Mouse (Mus musculus) hindbrain, postnatal 0 days (tissue): ENCODE data around the gene Ahcyl1. TPM values are rescaled to one million over a fixed set of nuclear protein-coding genes. Genes with fewer than 3 reads are reported as not detected.

Experiments used
- ATAC-seq: fragments of 200-750 bp; cut with Nextera tagmentation; 2 replicates; pipeline ENCODE4 v1.8.0; 2017; ENCODE audit warnings: mild to moderate bottlenecking, moderate TSS enrichment, moderate library complexity
- DNase-seq: peaks from one replicate; pipeline ENCODE4 v3.0.0-alpha.2; 2015; ENCODE audit warnings: low spot score
- H3K27ac ChIP-seq: fragments of 300-500 bp; sonication (generic); 2 replicates; pipeline ENCODE4 v1.5.1; 2014; ENCODE audit warnings: mild to moderate bottlenecking
- H3K27me3 ChIP-seq: fragments of 300-500 bp; sonication (generic); 2 replicates; pipeline ENCODE4 v1.6.1; 2014; ENCODE audit warnings: low read length, mixed read lengths; ENCODE audit not compliant: insufficient read depth
- H3K36me3 ChIP-seq: fragments of 300-500 bp; sonication (generic); 2 replicates; pipeline ENCODE4 v1.6.1; 2014; ENCODE audit warnings: low read length, mixed read lengths; ENCODE audit not compliant: insufficient read depth
- H3K4me1 ChIP-seq: fragments of 300-500 bp; sonication (generic); 2 replicates; pipeline ENCODE4 v1.6.1; 2014; ENCODE audit warnings: antibody characterized with exemption, low read length, mixed read lengths; ENCODE audit not compliant: insufficient read depth
- H3K4me2 ChIP-seq: fragments of 300-500 bp; sonication (generic); 2 replicates; pipeline ENCODE4 v1.6.1; 2014; ENCODE audit warnings: low read depth, mild to moderate bottlenecking, low read length, moderate library complexity, mixed read lengths
- H3K4me3 ChIP-seq: fragments of 300-500 bp; sonication (generic); 2 replicates; pipeline ENCODE4 v1.5.1; 2014; ENCODE audit warnings: low read length
- H3K9ac ChIP-seq: fragments of 300-500 bp; sonication (generic); replicated peaks from 2 replicates; pipeline ENCODE4 v1.6.1; 2014; ENCODE audit warnings: mild to moderate bottlenecking, low read length, moderate library complexity, mixed read lengths
- H3K9me3 ChIP-seq: fragments of 300-500 bp; sonication (generic); 2 replicates; pipeline ENCODE4 v1.6.1; 2016; ENCODE audit warnings: low read length, mixed read lengths
- CTCF ChIP-seq: IDR thresholded peaks from 2 replicates; pipeline ENCODE4 v1.5.1; 2016; ENCODE audit warnings: antibody characterized with exemption, control low read depth, low read depth
- WGBS: fragments of 180-500 bp; shearing (Covaris S2); extraction: QIAGEN DNeasy Blood & Tissue Kit; methylation state at CpG from one replicate; pipeline ENCODE4 v1.1.7; 2014; 5-methylcytosine and 5-hydroxymethylcytosine counted together
- polyA plus RNA-seq: library from polyadenylated mRNA; unstranded; fragments of >200 nt; fragmentation: Nextera tagmentation; extraction: Ambion mirVana; gene quantifications from 2 replicates; pipeline ENCODE4 v1.2.1, GENCODE M21; 2015
- total RNA-seq: library from RNA; depleted of rRNA; stranded (reverse); fragments of >200 nt; gene quantifications from 2 replicates; pipeline ENCODE4 v1.2.3, GENCODE M21; 2014; rRNA removed

Ahcyl1 gene
- total RNA-seq (54.2 and 55.3 TPM in 2 replicates), polyA plus RNA-seq (122 and 132 TPM in 2 replicates)

- Histone ChIP-seq H3K4me3 (peak within 1 kb of the TSS; percentile 89), H3K9me3 (no peaks in the 10 kb centered on the region), H3K27ac (peak within 1 kb of the TSS; percentile 93), H3K27me3 (no peaks in the 10 kb centered on the region), H3K4me2 (peak within 1 kb of the TSS; percentile 93), H3K9ac (peak within 1 kb of the TSS; percentile 97), H3K4me1 (peaks cover 30% of the 10 kb centered on the region), H3K36me3 (no peaks in the 10 kb centered on the region)
- 3% methylated on average over 91 of the region's 93 CpGs for whole genome bisulfite sequencing
- DNase-seq (peak; percentile 99), ATAC-seq (peak; percentile 99)
- peak; percentile 97 for TF ChIP-seq CTCF
Observed at GRCm38 (mm10) chr3:107695948-107696881, at the start of gene Ahcyl1. TSS of gene Ahcyl1 (minus strand) at chr3:107696560.

GRCm38 (mm10) chr3:107746026-107746425 lies 49.7 kb upstream of the Ahcyl1 start:
- ATAC-seq: no peak

GRCm38 (mm10) chr3:107743650-107744049 lies 47.3 kb upstream of the Ahcyl1 start:
- Histone ChIP-seq H3K9me3 (no peaks in the 10 kb centered on the region), H3K4me1 (peaks cover 18% of the 10 kb centered on the region), H3K4me3 (no peak overlapping the region), H3K36me3 (peaks cover 3% of the 10 kb centered on the region; the same call in 1 of the 2 replicates), H3K4me2 (no peak overlapping the region), H3K27me3 (no peaks in the 10 kb centered on the region), H3K9ac (no peak overlapping the region), H3K27ac (no peak overlapping the region)
- TF ChIP-seq CTCF: no peak
- ATAC-seq: 0 out of 2 replicates have a peak, but pooled peaks have one; percentile 37
- peak; percentile 35 for DNase-seq
- 68% methylated on average over 1 of the region's 1 CpGs for WGBS

More at GRCm38 (mm10) chr3:107746026-107746425, 49.7 kb upstream of the Ahcyl1 start:
- H3K4me3 ChIP-seq: no peak overlapping the region
- no peak overlapping the region for H3K9ac ChIP-seq
- WGBS: 78% methylated on average over 3 of the region's 3 CpGs
- H3K27ac ChIP-seq: no peak overlapping the region
- DNase-seq: no peak
- peaks cover 3% of the 10 kb centered on the region; the same call in 1 of the 2 replicates for H3K36me3 ChIP-seq
- H3K27me3 ChIP-seq: no peaks in the 10 kb centered on the region
- no peak for TF ChIP-seq CTCF
- H3K9me3 ChIP-seq: no peaks in the 10 kb centered on the region
- no peak overlapping the region for H3K4me2 ChIP-seq
- H3K4me1 ChIP-seq: peaks cover 3% of the 10 kb centered on the region

- no peak overlapping the region for H3K4me2 ChIP-seq
- ATAC-seq (no peak), DNase-seq (no peak)
- WGBS: 44% methylated on average over 3 of the region's 3 CpGs
- no peak overlapping the region for H3K9ac ChIP-seq
- H3K36me3 ChIP-seq: peaks cover 3% of the 10 kb centered on the region; the same call in 1 of the 2 replicates
- no peaks in the 10 kb centered on the region for H3K27me3 ChIP-seq
- no peak overlapping the region for H3K4me3 ChIP-seq
- no peak for TF ChIP-seq CTCF
- no peak overlapping the region for H3K27ac ChIP-seq
- H3K4me1 ChIP-seq: peaks cover 18% of the 10 kb centered on the region
- H3K9me3 ChIP-seq: no peaks in the 10 kb centered on the region
Observed at GRCm38 (mm10) chr3:107743107-107743506, 46.7 kb upstream of the Ahcyl1 start.

GRCm38 (mm10) chr3:107742071-107742710 lies 45.8 kb upstream of the Ahcyl1 start:
- H3K36me3 ChIP-seq: peaks cover 3% of the 10 kb centered on the region; the same call in 1 of the 2 replicates
- DNase-seq (no peak), ATAC-seq (no peak)

GRCm38 (mm10) chr3:107741387-107741786 lies 45.0 kb upstream of the Ahcyl1 start:
- peak overlapping the region; percentile 67; the same call in 1 of the 2 replicates for H3K27ac ChIP-seq
- no peak for ATAC-seq
- H3K9ac ChIP-seq: no peak overlapping the region
- peaks cover 3% of the 10 kb centered on the region; the same call in 1 of the 2 replicates for H3K36me3 ChIP-seq
- no peak for DNase-seq
- H3K9me3 ChIP-seq: no peaks in the 10 kb centered on the region
- no peak overlapping the region for H3K4me3 ChIP-seq
- H3K4me2 ChIP-seq: no peak overlapping the region
- TF ChIP-seq CTCF: no peak
- no peaks in the 10 kb centered on the region for H3K27me3 ChIP-seq
- H3K4me1 ChIP-seq: peaks cover 18% of the 10 kb centered on the region

More at GRCm38 (mm10) chr3:107742071-107742710, 45.8 kb upstream of the Ahcyl1 start:
- H3K27me3 ChIP-seq: no peaks in the 10 kb centered on the region
- WGBS: 90% methylated on average over 10 of the region's 10 CpGs
- H3K4me3 ChIP-seq: no peak overlapping the region
- H3K27ac ChIP-seq: peak overlapping the region; percentile 67; the same call in 1 of the 2 replicates
- H3K4me2 ChIP-seq: no peak overlapping the region
- H3K4me1 ChIP-seq: peaks cover 18% of the 10 kb centered on the region
- no peaks in the 10 kb centered on the region for H3K9me3 ChIP-seq
- H3K9ac ChIP-seq: no peak overlapping the region
- TF ChIP-seq CTCF: no peak
